Mouse (Mus musculus): ENCODE data around the gene Slit3. TPM values are rescaled to one million over a fixed set of nuclear protein-coding genes. Genes with fewer than 3 reads are reported as not detected.
A peak's percentile ranks its signal among the peaks of the same experiment; 100 is the strongest.

Gene Slit3
- polyA plus RNA-seq, 1 experiment from 2014 or later = 5.8 TPM

- no peak overlapping the region for H3K4me2 ChIP-seq (ENCODE audit: low read length)
- no peaks in the 10 kb centered on the region for H3K36me3 ChIP-seq (ENCODE audit: control insufficient read depth, insufficient read depth)
- no peaks in the 10 kb centered on the region for H3K4me1 ChIP-seq (replicated peaks; ENCODE audit: control insufficient read depth, insufficient read depth, low read length)
- H3K9ac ChIP-seq (replicated peaks; ENCODE audit: low read depth, low read length) = no peak overlapping the region
- ATAC-seq = no peak
- 98% methylated on average over 2 of the region's 2 CpGs for WGBS
- H3K4me3 ChIP-seq (replicated peaks; ENCODE audit: low read length) = no peak overlapping the region
- no peaks in the 10 kb centered on the region for H3K27me3 ChIP-seq (replicated peaks; ENCODE audit: control insufficient read depth, insufficient read depth, low read length)
- no peak overlapping the region for H3K27ac ChIP-seq (ENCODE audit: low read length)
- no peaks in the 10 kb centered on the region for H3K9me3 ChIP-seq (ENCODE audit: control insufficient read depth, low read length)
These were observed 616.2 kb downstream of the Slit3 start for GRCm38 (mm10) chr11:35737262-35737661.

- H3K4me2 ChIP-seq (ENCODE audit: low read length) = no peak overlapping the region
- no peaks in the 10 kb centered on the region for H3K9me3 ChIP-seq (ENCODE audit: control insufficient read depth, low read length)
- H3K9ac ChIP-seq (replicated peaks; ENCODE audit: low read depth, low read length) = no peak overlapping the region
- no peak for ATAC-seq
- 76% methylated on average over 3 of the region's 3 CpGs for WGBS
- H3K4me1 ChIP-seq (replicated peaks; ENCODE audit: control insufficient read depth, insufficient read depth, low read length) = no peaks in the 10 kb centered on the region
- no peaks in the 10 kb centered on the region for H3K36me3 ChIP-seq (ENCODE audit: control insufficient read depth, insufficient read depth)
- no peaks in the 10 kb centered on the region for H3K27me3 ChIP-seq (replicated peaks; ENCODE audit: control insufficient read depth, insufficient read depth, low read length)
- no peak overlapping the region for H3K27ac ChIP-seq (ENCODE audit: low read length)
- H3K4me3 ChIP-seq (replicated peaks; ENCODE audit: low read length) = no peak overlapping the region
These were observed 617.1 kb downstream of the Slit3 start for GRCm38 (mm10) chr11:35738102-35738501.

GRCm38 (mm10) chr11:35743586-35743985, 622.6 kb downstream of the Slit3 start:
- Histone ChIP-seq H3K36me3 (ENCODE audit: control insufficient read depth, insufficient read depth) (no peaks in the 10 kb centered on the region), H3K4me2 (ENCODE audit: low read length) (no peak overlapping the region), H3K9me3 (ENCODE audit: control insufficient read depth, low read length) (no peaks in the 10 kb centered on the region), H3K9ac (replicated peaks; ENCODE audit: low read depth, low read length) (no peak overlapping the region), H3K4me3 (replicated peaks; ENCODE audit: low read length) (no peak overlapping the region), H3K27me3 (replicated peaks; ENCODE audit: control insufficient read depth, insufficient read depth, low read length) (no peaks in the 10 kb centered on the region), H3K27ac (ENCODE audit: low read length) (no peak overlapping the region), H3K4me1 (replicated peaks; ENCODE audit: control insufficient read depth, insufficient read depth, low read length) (no peaks in the 10 kb centered on the region)
- peak; percentile 58 for ATAC-seq
- 71% methylated on average over 6 of the region's 6 CpGs for WGBS

GRCm38 (mm10) chr11:35744571-35744970, 623.5 kb downstream of the Slit3 start:
- 78% methylated on average over 6 of the region's 6 CpGs for WGBS
- Histone ChIP-seq H3K27me3 (replicated peaks; ENCODE audit: control insufficient read depth, insufficient read depth, low read length) (no peaks in the 10 kb centered on the region), H3K4me3 (replicated peaks; ENCODE audit: low read length) (no peak overlapping the region), H3K36me3 (ENCODE audit: control insufficient read depth, insufficient read depth) (no peaks in the 10 kb centered on the region), H3K9ac (replicated peaks; ENCODE audit: low read depth, low read length) (no peak overlapping the region), H3K27ac (ENCODE audit: low read length) (no peak overlapping the region; the same call in 1 of the 2 replicates), H3K4me1 (replicated peaks; ENCODE audit: control insufficient read depth, insufficient read depth, low read length) (no peaks in the 10 kb centered on the region), H3K9me3 (ENCODE audit: control insufficient read depth, low read length) (no peaks in the 10 kb centered on the region), H3K4me2 (ENCODE audit: low read length) (no peak overlapping the region)
- ATAC-seq = no peak

GRCm38 (mm10) chr11:35750578-35750977, 629.6 kb downstream of the Slit3 start:
- H3K27me3 ChIP-seq (replicated peaks; ENCODE audit: control insufficient read depth, insufficient read depth, low read length) = no peaks in the 10 kb centered on the region
- no peaks in the 10 kb centered on the region for H3K9me3 ChIP-seq (ENCODE audit: control insufficient read depth, low read length)
- no peak overlapping the region for H3K4me3 ChIP-seq (replicated peaks; ENCODE audit: low read length)
- no peak overlapping the region for H3K9ac ChIP-seq (replicated peaks; ENCODE audit: low read depth, low read length)
- H3K4me2 ChIP-seq (ENCODE audit: low read length) = no peak overlapping the region
- no peak overlapping the region for H3K27ac ChIP-seq (ENCODE audit: low read length)
- no peak for ATAC-seq
- 82% methylated on average over 8 of the region's 8 CpGs for WGBS
- H3K4me1 ChIP-seq (replicated peaks; ENCODE audit: control insufficient read depth, insufficient read depth, low read length) = no peaks in the 10 kb centered on the region
- H3K36me3 ChIP-seq (ENCODE audit: control insufficient read depth, insufficient read depth) = no peaks in the 10 kb centered on the region

GRCm38 (mm10) chr11:35754906-35755418, 633.9 kb downstream of the Slit3 start:
- no peaks in the 10 kb centered on the region for H3K4me1 ChIP-seq (replicated peaks; ENCODE audit: control insufficient read depth, insufficient read depth, low read length)
- no peaks in the 10 kb centered on the region for H3K27me3 ChIP-seq (replicated peaks; ENCODE audit: control insufficient read depth, insufficient read depth, low read length)
- no peak overlapping the region for H3K4me2 ChIP-seq (ENCODE audit: low read length)
- H3K36me3 ChIP-seq (ENCODE audit: control insufficient read depth, insufficient read depth) = no peaks in the 10 kb centered on the region
- H3K27ac ChIP-seq (ENCODE audit: low read length) = no peak overlapping the region
- ATAC-seq = no peak
- H3K9me3 ChIP-seq (ENCODE audit: control insufficient read depth, low read length) = no peaks in the 10 kb centered on the region
- H3K4me3 ChIP-seq (replicated peaks; ENCODE audit: low read length) = no peak overlapping the region
- WGBS = 61% methylated on average over 4 of the region's 4 CpGs
- no peak overlapping the region for H3K9ac ChIP-seq (replicated peaks; ENCODE audit: low read depth, low read length)

GRCm38 (mm10) chr11:35755546-35755945, 634.5 kb downstream of the Slit3 start:
- no peak overlapping the region for H3K4me3 ChIP-seq (replicated peaks; ENCODE audit: low read length)
- no peaks in the 10 kb centered on the region for H3K9me3 ChIP-seq (ENCODE audit: control insufficient read depth, low read length)
- no peaks in the 10 kb centered on the region for H3K4me1 ChIP-seq (replicated peaks; ENCODE audit: control insufficient read depth, insufficient read depth, low read length)
- H3K36me3 ChIP-seq (ENCODE audit: control insufficient read depth, insufficient read depth) = no peaks in the 10 kb centered on the region
- no peak for ATAC-seq
- H3K27me3 ChIP-seq (replicated peaks; ENCODE audit: control insufficient read depth, insufficient read depth, low read length) = no peaks in the 10 kb centered on the region
- H3K9ac ChIP-seq (replicated peaks; ENCODE audit: low read depth, low read length) = no peak overlapping the region
- H3K27ac ChIP-seq (ENCODE audit: low read length) = no peak overlapping the region
- WGBS = 29% methylated on average over 6 of the region's 6 CpGs
- H3K4me2 ChIP-seq (ENCODE audit: low read length) = no peak overlapping the region

- H3K4me3 ChIP-seq (replicated peaks; ENCODE audit: low read length) = no peak overlapping the region
- no peaks in the 10 kb centered on the region for H3K36me3 ChIP-seq (ENCODE audit: control insufficient read depth, insufficient read depth)
- H3K9me3 ChIP-seq (ENCODE audit: control insufficient read depth, low read length) = no peaks in the 10 kb centered on the region
- H3K4me2 ChIP-seq (ENCODE audit: low read length) = no peak overlapping the region
- no peak overlapping the region for H3K9ac ChIP-seq (replicated peaks; ENCODE audit: low read depth, low read length)
- ATAC-seq = no peak
- no peak overlapping the region for H3K27ac ChIP-seq (ENCODE audit: low read length)
- H3K27me3 ChIP-seq (replicated peaks; ENCODE audit: control insufficient read depth, insufficient read depth, low read length) = no peaks in the 10 kb centered on the region
- 88% methylated on average over 11 of the region's 11 CpGs for WGBS
- no peaks in the 10 kb centered on the region for H3K4me1 ChIP-seq (replicated peaks; ENCODE audit: control insufficient read depth, insufficient read depth, low read length)
These were observed 635.6 kb downstream of the Slit3 start for GRCm38 (mm10) chr11:35756411-35757303.
